Comparison of ENCODE assay signal across 8 mouse cellular contexts in genomic region chr5:92398153-92398552, GRCm38 (mm10). TPM values are rescaled to one million over a fixed set of nuclear protein-coding genes. Genes with fewer than 3 reads are reported as not detected.
DNase-seq lines count a peak whose midpoint lies in the region; ATAC-seq lines count a peak whose summit lies in the region.

No protein-coding gene starts in this region.

- no peaks in the 10 kb centered on the region for H3K9me3 ChIP-seq in embryonic facial prominence, embryonic 14.5 days (ENCODE audit: control insufficient read depth, low read length)
- no peaks in the 10 kb centered on the region for H3K9me3 ChIP-seq in heart, embryonic 10.5 days
- H3K9me3 ChIP-seq in kidney, embryonic 14.5 days (ENCODE audit: control insufficient read depth, low read length) = no peaks in the 10 kb centered on the region
- no peaks in the 10 kb centered on the region for H3K9me3 ChIP-seq in liver, embryonic 12.5 days (replicated peaks)
- no peaks in the 10 kb centered on the region for H3K9me3 ChIP-seq in stomach, embryonic 16.5 days (replicated peaks; ENCODE audit: control insufficient read depth, low read length)

- H3K4me1 ChIP-seq in embryonic facial prominence, embryonic 14.5 days (ENCODE audit: control insufficient read depth, insufficient read depth, low read length) = no peaks in the 10 kb centered on the region
- H3K4me1 ChIP-seq in heart, embryonic 10.5 days = peaks cover 19% of the 10 kb centered on the region
- H3K4me1 ChIP-seq in kidney, embryonic 14.5 days (ENCODE audit: control insufficient read depth, insufficient read depth, low read length) = no peaks in the 10 kb centered on the region
- H3K4me1 ChIP-seq in liver, embryonic 12.5 days = peaks cover 51% of the 10 kb centered on the region
- H3K4me1 ChIP-seq in stomach, embryonic 16.5 days (ENCODE audit: control insufficient read depth, insufficient read depth, low read length) = no peaks in the 10 kb centered on the region

- H3K27ac ChIP-seq in embryonic facial prominence, embryonic 14.5 days (replicated peaks; ENCODE audit: low read depth, low read length) = no peak overlapping the region
- H3K27ac ChIP-seq in heart, embryonic 10.5 days = peak overlapping the region; percentile 70
- no peak overlapping the region for H3K27ac ChIP-seq in kidney, embryonic 14.5 days (ENCODE audit: low read depth, low read length)
- H3K27ac ChIP-seq in liver, embryonic 12.5 days = no peak overlapping the region
- H3K27ac ChIP-seq in stomach, embryonic 16.5 days (ENCODE audit: low read length) = no peak overlapping the region

- H3K4me3 ChIP-seq in embryonic facial prominence, embryonic 14.5 days (ENCODE audit: low read depth, low read length) = no peak overlapping the region
- H3K4me3 ChIP-seq in heart, embryonic 10.5 days = no peak overlapping the region
- no peak overlapping the region for H3K4me3 ChIP-seq in kidney, embryonic 14.5 days (ENCODE audit: low read length)
- no peak overlapping the region for H3K4me3 ChIP-seq in liver, embryonic 12.5 days
- no peak overlapping the region for H3K4me3 ChIP-seq in stomach, embryonic 16.5 days (replicated peaks; ENCODE audit: low read length)

- no peak overlapping the region for H3K9ac ChIP-seq in embryonic facial prominence, embryonic 14.5 days (ENCODE audit: low read depth, low read length)
- H3K9ac ChIP-seq in kidney, embryonic 14.5 days (ENCODE audit: low read depth, low read length) = no peak overlapping the region
- no peak overlapping the region for H3K9ac ChIP-seq in liver, embryonic 12.5 days
- H3K9ac ChIP-seq in stomach, embryonic 16.5 days (ENCODE audit: low read length) = no peak overlapping the region

- H3K36me3 ChIP-seq in embryonic facial prominence, embryonic 14.5 days (ENCODE audit: control insufficient read depth, insufficient read depth, low read length) = no peaks in the 10 kb centered on the region
- no peaks in the 10 kb centered on the region for H3K36me3 ChIP-seq in heart, embryonic 10.5 days
- no peaks in the 10 kb centered on the region for H3K36me3 ChIP-seq in kidney, embryonic 14.5 days (ENCODE audit: control insufficient read depth, insufficient read depth, low read length)
- no peaks in the 10 kb centered on the region for H3K36me3 ChIP-seq in liver, embryonic 12.5 days
- no peaks in the 10 kb centered on the region for H3K36me3 ChIP-seq in stomach, embryonic 16.5 days (ENCODE audit: control insufficient read depth, insufficient read depth, low read length)

- H3K4me2 ChIP-seq in embryonic facial prominence, embryonic 14.5 days (ENCODE audit: low read depth, low read length) = no peak overlapping the region
- no peak overlapping the region for H3K4me2 ChIP-seq in kidney, embryonic 14.5 days (replicated peaks; ENCODE audit: low read depth, low read length)
- H3K4me2 ChIP-seq in liver, embryonic 12.5 days = no peak overlapping the region
- no peak overlapping the region for H3K4me2 ChIP-seq in stomach, embryonic 16.5 days (ENCODE audit: low read depth, low read length)

- ATAC-seq in embryonic facial prominence, embryonic 14.5 days (ENCODE audit: low read depth) = peak; percentile 84
- ATAC-seq in kidney, embryonic 14.5 days (ENCODE audit: low FRiP score, low TSS enrichment) = peak; percentile 88
- peak; percentile 68 for ATAC-seq in liver, embryonic 12.5 days
- peak; percentile 87 for ATAC-seq in stomach, embryonic 16.5 days (ENCODE audit: insufficient read depth, low FRiP score)

- 24% methylated on average over 5 of the region's 5 CpGs for WGBS in embryonic facial prominence, embryonic 14.5 days
- WGBS in heart, embryonic 10.5 days = 23% methylated on average over 5 of the region's 5 CpGs
- WGBS in kidney, embryonic 14.5 days = 22% methylated on average over 5 of the region's 5 CpGs
- WGBS in liver, embryonic 12.5 days (ENCODE audit: insufficient replicate concordance) = 22% methylated on average over 5 of the region's 5 CpGs
- WGBS in stomach, embryonic 16.5 days = 24% methylated on average over 5 of the region's 5 CpGs

- H3K27me3 ChIP-seq in embryonic facial prominence, embryonic 14.5 days (replicated peaks; ENCODE audit: control insufficient read depth, insufficient read depth, low read length) = peaks cover 10% of the 10 kb centered on the region
- H3K27me3 ChIP-seq in heart, embryonic 10.5 days (ENCODE audit: insufficient read depth, poor library complexity, severe bottlenecking) = peaks cover 11% of the 10 kb centered on the region
- peaks cover 9% of the 10 kb centered on the region for H3K27me3 ChIP-seq in kidney, embryonic 14.5 days (ENCODE audit: control insufficient read depth, insufficient read depth, low read length)
- peaks cover 10% of the 10 kb centered on the region for H3K27me3 ChIP-seq in liver, embryonic 12.5 days (replicated peaks)
- H3K27me3 ChIP-seq in stomach, embryonic 16.5 days (ENCODE audit: control insufficient read depth, insufficient read depth, low read length) = peaks cover 9% of the 10 kb centered on the region

- peak; percentile 82 for DNase-seq in CD4-positive, CD25-positive, alpha-beta regulatory T cell, adult 2 months (ENCODE audit: low read depth, low spot score)
- peak; percentile 79 to 84 for DNase-seq in adrenal gland, postnatal 36 days
- DNase-seq in embryonic facial prominence, embryonic 14.5 days (ENCODE audit: low spot score) = peak; percentile 89
- peak; percentile 94 for DNase-seq in heart, embryonic 10.5 days (ENCODE audit: low spot score)
- peak; percentile 52 to 65 for DNase-seq in natural killer cell, adult 2 months (ENCODE audit: low spot score in 2 of 2)

RNA-seq across cellular contexts. Expression of gene Nup54, which starts 36.9 kb away (rescaled TPM):
- 10 to 100 TPM; 28.4 to 31.3 TPM for total RNA-seq in adrenal gland, postnatal 36 days (2021)
- polyA plus RNA-seq in embryonic facial prominence, embryonic 14.5 days (2014; fragmentation: Nextera tagmentation; extraction: Ambion mirVana) = 39.8 and 43.9 TPM in 2 replicates
- polyA plus RNA-seq in heart, embryonic 10.5 days (2016; fragmentation: Nextera tagmentation; extraction: Ambion mirVana) = 52.8 and 60.8 TPM in 2 replicates
- polyA plus RNA-seq in kidney, embryonic 14.5 days (2014; fragmentation: Nextera tagmentation; extraction: Ambion mirVana) = 57.7 and 62.2 TPM in 2 replicates
- 49.0 and 49.2 TPM in 2 replicates for polyA plus RNA-seq in liver, embryonic 12.5 days (2016; fragmentation: Nextera tagmentation; extraction: Ambion mirVana)
- polyA plus RNA-seq in stomach, embryonic 16.5 days (2015; fragmentation: Nextera tagmentation; extraction: Ambion mirVana) = 47.1 and 47.3 TPM in 2 replicates

RNA-seq across cellular contexts. Expression of gene Cxcl10, which starts 49.5 kb away (rescaled TPM):
- total RNA-seq in adrenal gland, postnatal 36 days (2021) = 1 to 10 TPM in 1 of 2 experiments, under 1 TPM in 1; 0.43 to 1.2 TPM
- 0.89 and 1.9 TPM in 2 replicates for polyA plus RNA-seq in embryonic facial prominence, embryonic 14.5 days (2014; fragmentation: Nextera tagmentation; extraction: Ambion mirVana)
- polyA plus RNA-seq in heart, embryonic 10.5 days (2016; fragmentation: Nextera tagmentation; extraction: Ambion mirVana) = 0.64 TPM in 1 of 2 replicates, not detected in the other
- 0.84 and 1.0 TPM in 2 replicates for polyA plus RNA-seq in kidney, embryonic 14.5 days (2014; fragmentation: Nextera tagmentation; extraction: Ambion mirVana)
- polyA plus RNA-seq in liver, embryonic 12.5 days (2016; fragmentation: Nextera tagmentation; extraction: Ambion mirVana) = 6.6 and 6.7 TPM in 2 replicates
- 0.97 and 1.8 TPM in 2 replicates for polyA plus RNA-seq in stomach, embryonic 16.5 days (2015; fragmentation: Nextera tagmentation; extraction: Ambion mirVana)
